Mouse (Mus musculus): ENCODE data around the gene Lypd4. TPM values are rescaled to one million over a fixed set of nuclear protein-coding genes. Genes with fewer than 3 reads are reported as not detected.
"Not testable (repeated sequence)": the region's sequence is repeated elsewhere in the genome, so short reads cannot be mapped to it uniquely, and the experiment has no call there.

Gene Lypd4
- polyA plus RNA-seq, 1 experiment from 2014 or later = not detected

- Histone ChIP-seq H3K4me2 (no peak overlapping the region), H3K27ac (replicated peaks) (no peak overlapping the region), H3K9ac (no peak overlapping the region), H3K4me1 (replicated peaks) (no peaks in the 10 kb centered on the region), H3K9me3 (no peaks in the 10 kb centered on the region), H3K4me3 (no peak overlapping the region), H3K27me3 (no peaks in the 10 kb centered on the region), H3K36me3 (no peaks in the 10 kb centered on the region)
- no peak for ATAC-seq (ENCODE audit: low read depth)
- 34% methylated on average over 6 of the region's 6 CpGs for WGBS
Measured at GRCm38 (mm10) chr7:24856460-24857120, 13.2 kb downstream of the Lypd4 start.

GRCm38 (mm10) chr7:24853695-24854094 is 16.0 kb downstream of the Lypd4 start:
- H3K27me3 ChIP-seq = no peaks in the 10 kb centered on the region
- no peak overlapping the region for H3K9ac ChIP-seq
- ATAC-seq (ENCODE audit: low read depth) = no peak
- no peaks in the 10 kb centered on the region for H3K36me3 ChIP-seq
- no peak overlapping the region for H3K4me3 ChIP-seq
- 47% methylated on average over 7 of the region's 7 CpGs for WGBS
- no peaks in the 10 kb centered on the region for H3K4me1 ChIP-seq (replicated peaks)
- no peaks in the 10 kb centered on the region for H3K9me3 ChIP-seq
- no peak overlapping the region for H3K27ac ChIP-seq (replicated peaks)
- H3K4me2 ChIP-seq = no peak overlapping the region

GRCm38 (mm10) chr7:24853233-24853563 is 16.5 kb downstream of the Lypd4 start:
- Histone ChIP-seq H3K4me2 (no peak overlapping the region), H3K9me3 (no peaks in the 10 kb centered on the region), H3K4me3 (no peak overlapping the region), H3K4me1 (replicated peaks) (no peaks in the 10 kb centered on the region), H3K27me3 (no peaks in the 10 kb centered on the region), H3K27ac (replicated peaks) (no peak overlapping the region), H3K36me3 (no peaks in the 10 kb centered on the region), H3K9ac (no peak overlapping the region)
- no peak for ATAC-seq (ENCODE audit: low read depth)

GRCm38 (mm10) chr7:24852557-24853232 is 17.0 kb downstream of the Lypd4 start:
- no peak overlapping the region for H3K4me2 ChIP-seq
- H3K27ac ChIP-seq (replicated peaks) = no peak overlapping the region
- H3K9me3 ChIP-seq = no peaks in the 10 kb centered on the region
- no peaks in the 10 kb centered on the region for H3K27me3 ChIP-seq
- H3K4me1 ChIP-seq (replicated peaks) = no peaks in the 10 kb centered on the region
- H3K9ac ChIP-seq = no peak overlapping the region
- no peaks in the 10 kb centered on the region for H3K36me3 ChIP-seq
- ATAC-seq (ENCODE audit: low read depth) = no peak
- 76% methylated on average over 8 of the region's 8 CpGs for WGBS
- H3K4me3 ChIP-seq = no peak overlapping the region

GRCm38 (mm10) chr7:24851596-24852325 is 18.0 kb downstream of the Lypd4 start:
- WGBS = 83% methylated on average over 5 of the region's 5 CpGs
- ATAC-seq (ENCODE audit: low read depth) = no peak

GRCm38 (mm10) chr7:24850899-24851303 is 18.8 kb downstream of the Lypd4 start:
- ATAC-seq (ENCODE audit: low read depth) = no peak
- no peaks in the 10 kb centered on the region for H3K36me3 ChIP-seq
- H3K9ac ChIP-seq = no peak overlapping the region
- H3K4me2 ChIP-seq = no peak overlapping the region
- WGBS = 44% methylated on average over 6 of the region's 6 CpGs
- H3K27ac ChIP-seq (replicated peaks) = no peak overlapping the region
- H3K4me3 ChIP-seq = no peak overlapping the region
- H3K9me3 ChIP-seq = no peaks in the 10 kb centered on the region
- H3K4me1 ChIP-seq (replicated peaks) = no peaks in the 10 kb centered on the region
- H3K27me3 ChIP-seq = no peaks in the 10 kb centered on the region

More at GRCm38 (mm10) chr7:24851596-24852325, 18.0 kb downstream of the Lypd4 start:
- no peaks in the 10 kb centered on the region for H3K9me3 ChIP-seq
- no peak overlapping the region for H3K4me3 ChIP-seq
- H3K4me1 ChIP-seq (replicated peaks) = no peaks in the 10 kb centered on the region
- no peak overlapping the region for H3K9ac ChIP-seq
- no peaks in the 10 kb centered on the region for H3K36me3 ChIP-seq
- no peak overlapping the region for H3K4me2 ChIP-seq
- H3K27ac ChIP-seq (replicated peaks) = no peak overlapping the region
- no peaks in the 10 kb centered on the region for H3K27me3 ChIP-seq

GRCm38 (mm10) chr7:24850162-24850561 is 19.6 kb downstream of the Lypd4 start:
- WGBS = 36% methylated on average over 5 of the region's 5 CpGs
- no peaks in the 10 kb centered on the region for H3K36me3 ChIP-seq
- H3K4me3 ChIP-seq = no peak overlapping the region
- no peak overlapping the region for H3K27ac ChIP-seq (replicated peaks)
- no peaks in the 10 kb centered on the region for H3K9me3 ChIP-seq
- ATAC-seq (ENCODE audit: low read depth) = no peak
- H3K4me1 ChIP-seq (replicated peaks) = no peaks in the 10 kb centered on the region
- no peak overlapping the region for H3K9ac ChIP-seq
- no peak overlapping the region for H3K4me2 ChIP-seq
- no peaks in the 10 kb centered on the region for H3K27me3 ChIP-seq

- H3K4me3 ChIP-seq; H3K36me3 ChIP-seq; H3K4me1 ChIP-seq (replicated peaks); H3K9me3 ChIP-seq; ATAC-seq (ENCODE audit: low read depth); H3K27me3 ChIP-seq; H3K4me2 ChIP-seq; H3K9ac ChIP-seq; H3K27ac ChIP-seq (replicated peaks): not testable (repeated sequence)
- 28% methylated on average over 2 of the region's 2 CpGs for WGBS
Measured at GRCm38 (mm10) chr7:24846576-24846975, 23.2 kb downstream of the Lypd4 start.

- 10% methylated on average over 6 of the region's 6 CpGs for WGBS
- Histone ChIP-seq H3K36me3 (no peaks in the 10 kb centered on the region), H3K9me3 (no peaks in the 10 kb centered on the region), H3K4me3 (no peak overlapping the region), H3K9ac (no peak overlapping the region), H3K27ac (replicated peaks) (no peak overlapping the region), H3K27me3 (no peaks in the 10 kb centered on the region), H3K4me1 (replicated peaks) (no peaks in the 10 kb centered on the region), H3K4me2 (no peak overlapping the region)
- ATAC-seq (ENCODE audit: low read depth) = no peak
Measured at GRCm38 (mm10) chr7:24845713-24846112, 24.0 kb downstream of the Lypd4 start.

- ATAC-seq (ENCODE audit: low read depth) = no peak
Measured at GRCm38 (mm10) chr7:24845181-24845580, 24.6 kb downstream of the Lypd4 start.

GRCm38 (mm10) chr7:24844144-24844543 is 25.6 kb downstream of the Lypd4 start:
- no peak for ATAC-seq (ENCODE audit: low read depth)
- WGBS = 41% methylated on average over 5 of the region's 5 CpGs
- no peak overlapping the region for H3K27ac ChIP-seq (replicated peaks)

More at GRCm38 (mm10) chr7:24845181-24845580, 24.6 kb downstream of the Lypd4 start:
- Histone ChIP-seq H3K27ac (replicated peaks) (no peak overlapping the region), H3K27me3 (no peaks in the 10 kb centered on the region), H3K4me2 (no peak overlapping the region), H3K4me3 (no peak overlapping the region), H3K4me1 (replicated peaks) (no peaks in the 10 kb centered on the region), H3K36me3 (no peaks in the 10 kb centered on the region), H3K9ac (no peak overlapping the region), H3K9me3 (no peaks in the 10 kb centered on the region)
- 82% methylated on average over 9 of the region's 9 CpGs for WGBS

GRCm38 (mm10) chr7:24841009-24841408 is 28.7 kb downstream of the Lypd4 start:
- H3K9ac ChIP-seq = no peak overlapping the region
- H3K27ac ChIP-seq (replicated peaks) = no peak overlapping the region
- no peak overlapping the region for H3K4me2 ChIP-seq
- no peaks in the 10 kb centered on the region for H3K27me3 ChIP-seq
- H3K9me3 ChIP-seq = no peaks in the 10 kb centered on the region
- ATAC-seq (ENCODE audit: low read depth) = no peak
- no peak overlapping the region for H3K4me3 ChIP-seq
- 62% methylated on average over 4 of the region's 4 CpGs for WGBS
- no peaks in the 10 kb centered on the region for H3K4me1 ChIP-seq (replicated peaks)
- no peaks in the 10 kb centered on the region for H3K36me3 ChIP-seq

More at GRCm38 (mm10) chr7:24844144-24844543, 25.6 kb downstream of the Lypd4 start:
- Histone ChIP-seq H3K36me3 (no peaks in the 10 kb centered on the region), H3K9ac (no peak overlapping the region), H3K27me3 (no peaks in the 10 kb centered on the region), H3K4me2 (no peak overlapping the region), H3K4me3 (no peak overlapping the region), H3K4me1 (replicated peaks) (no peaks in the 10 kb centered on the region), H3K9me3 (no peaks in the 10 kb centered on the region)

Data from neural tube, embryonic 13.5 days (tissue).